ENCODE assay signal across 17 mouse cellular contexts in the genomic region with DNA sequence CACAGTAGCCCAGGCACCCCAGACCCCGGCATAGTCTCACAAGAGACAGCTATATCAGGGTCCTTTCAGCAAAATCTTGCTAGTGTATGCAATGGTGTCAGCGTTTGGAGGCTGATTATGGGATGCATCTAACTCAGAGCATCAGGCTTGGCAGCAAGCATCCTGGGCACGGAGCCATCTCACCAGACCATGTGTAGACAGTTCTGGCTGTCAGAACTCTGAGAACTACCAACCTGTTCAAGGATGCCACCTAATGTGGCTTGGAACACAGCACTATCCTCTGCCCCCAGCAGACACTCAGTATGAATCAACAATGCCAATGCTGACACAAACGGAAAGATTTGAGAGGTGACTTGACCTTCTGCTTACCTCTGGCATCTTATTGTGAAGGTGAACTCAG. TPM values are rescaled to one million over a fixed set of nuclear protein-coding genes. Genes with fewer than 3 reads are reported as not detected.
DNase-seq lines count a peak whose midpoint lies in the region; ATAC-seq and TF ChIP-seq lines count a peak whose summit lies in the region.
"Had no signal": no experiment of that assay in that cellular context is flagged by ENCODE, and none has a peak within 500 bp of the region (broad histone marks: within the 10 kb centered on the region; RNA-seq: fewer than 3 reads in every experiment).

No protein-coding gene starts in this region.

- TF ChIP-seq EP300 in stomach, postnatal 0 days (optimal IDR thresholded peaks at IDR 0.05) = no peak

- DNase-seq in hindbrain, embryonic 11.5 days (ENCODE audit: low spot score) = no peak
- DNase-seq in brain, embryonic 14.5 days (ENCODE audit: low read depth) = peak; percentile 67
- DNase-seq in cerebellum, adult 9-10 months = peak; percentile 60
- peak; percentile 20 for DNase-seq in layer of hippocampus, adult 9-10 months (ENCODE audit: low spot score)
- DNase-seq in stomach, postnatal 0 days (ENCODE audit: low spot score) = no peak
- DNase-seq: gastrocnemius, postnatal 14 days; kidney, postnatal 25 days; thymus, postnatal 4 days had no signal

- no peaks in the 10 kb centered on the region for H3K9me3 ChIP-seq in hindbrain, embryonic 16.5 days (ENCODE audit: control insufficient read depth, low read length)
- no peaks in the 10 kb centered on the region for H3K9me3 ChIP-seq in hindbrain, embryonic 11.5 days (ENCODE audit: control insufficient read depth, low read length)
- no peaks in the 10 kb centered on the region for H3K9me3 ChIP-seq in stomach, postnatal 0 days (ENCODE audit: control insufficient read depth, low read length)
- H3K9me3 ChIP-seq: limb, embryonic 13.5 days; lung, embryonic 15.5 days; megakaryocyte, embryonic 14.5 days had no signal

- H3K4me1 ChIP-seq in hindbrain, embryonic 16.5 days (ENCODE audit: control insufficient read depth, insufficient read depth, low read depth, low read length) = no peaks in the 10 kb centered on the region
- no peaks in the 10 kb centered on the region for H3K4me1 ChIP-seq in hindbrain, embryonic 11.5 days (replicated peaks; ENCODE audit: control insufficient read depth, insufficient read depth, low read length)
- H3K4me1 ChIP-seq in stomach, postnatal 0 days (replicated peaks; ENCODE audit: control insufficient read depth, insufficient read depth) = no peaks in the 10 kb centered on the region
- H3K4me1 ChIP-seq: limb, embryonic 13.5 days; lung, embryonic 15.5 days; megakaryocyte, embryonic 14.5 days had no signal

- no peak for TF ChIP-seq POLR2A in brain, embryonic 14.5 days (IDR thresholded peaks at IDR 0.05; ENCODE audit: borderline replicate concordance, extremely low read depth, insufficient read depth, insufficient read length, poor library complexity, severe bottlenecking)

- H3K4me3 ChIP-seq in hindbrain, embryonic 16.5 days (ENCODE audit: low read length) = no peak overlapping the region
- H3K4me3 ChIP-seq in hindbrain, embryonic 11.5 days (ENCODE audit: low read depth, low read length) = no peak overlapping the region
- no peak overlapping the region for H3K4me3 ChIP-seq in stomach, postnatal 0 days (ENCODE audit: low read depth, low read length)
- H3K4me3 ChIP-seq: limb, embryonic 13.5 days; lung, embryonic 15.5 days; megakaryocyte, embryonic 14.5 days had no signal

- H3K9ac ChIP-seq in hindbrain, embryonic 16.5 days (ENCODE audit: low read depth, low read length) = no peak overlapping the region
- no peak overlapping the region for H3K9ac ChIP-seq in hindbrain, embryonic 11.5 days (ENCODE audit: low read depth, low read length)
- H3K9ac ChIP-seq in stomach, postnatal 0 days (ENCODE audit: low read length) = no peak overlapping the region
- H3K9ac ChIP-seq: limb, embryonic 13.5 days; lung, embryonic 15.5 days had no signal

- WGBS in hindbrain, embryonic 16.5 days = 80% methylated on average over 4 of the region's 4 CpGs
- WGBS in hindbrain, embryonic 11.5 days = 86% methylated on average over 4 of the region's 4 CpGs
- WGBS in stomach, postnatal 0 days = 71% methylated on average over 4 of the region's 4 CpGs

- TF ChIP-seq CTCF in brain, embryonic 14.5 days (IDR thresholded peaks at IDR 0.05; ENCODE audit: borderline replicate concordance, extremely low read depth, insufficient read depth, insufficient read length) = no peak
- no peak for TF ChIP-seq CTCF in stomach, postnatal 0 days (IDR thresholded peaks at IDR 0.05; ENCODE audit: low read depth)

- no peaks in the 10 kb centered on the region for H3K36me3 ChIP-seq in hindbrain, embryonic 16.5 days (ENCODE audit: control insufficient read depth, insufficient read depth, low read length)
- no peaks in the 10 kb centered on the region for H3K36me3 ChIP-seq in hindbrain, embryonic 11.5 days (ENCODE audit: control insufficient read depth, insufficient read depth, low read length)
- H3K36me3 ChIP-seq in stomach, postnatal 0 days (ENCODE audit: control insufficient read depth, insufficient read depth, low read length) = no peaks in the 10 kb centered on the region
- H3K36me3 ChIP-seq: limb, embryonic 13.5 days; lung, embryonic 15.5 days had no signal

- H3K4me2 ChIP-seq in hindbrain, embryonic 16.5 days (ENCODE audit: low read length) = no peak overlapping the region
- H3K4me2 ChIP-seq in hindbrain, embryonic 11.5 days (replicated peaks; ENCODE audit: low read depth, low read length) = no peak overlapping the region
- H3K4me2 ChIP-seq in stomach, postnatal 0 days (replicated peaks; ENCODE audit: low read depth) = no peak overlapping the region
- H3K4me2 ChIP-seq: limb, embryonic 13.5 days; lung, embryonic 15.5 days had no signal

- H3K27me3 ChIP-seq in hindbrain, embryonic 16.5 days (replicated peaks; ENCODE audit: control insufficient read depth, insufficient read depth, low read length) = no peaks in the 10 kb centered on the region
- H3K27me3 ChIP-seq in hindbrain, embryonic 11.5 days (ENCODE audit: control insufficient read depth, insufficient read depth, low read length) = no peaks in the 10 kb centered on the region
- no peaks in the 10 kb centered on the region for H3K27me3 ChIP-seq in stomach, postnatal 0 days (ENCODE audit: control insufficient read depth, insufficient read depth, low read length)
- H3K27me3 ChIP-seq: limb, embryonic 13.5 days; lung, embryonic 15.5 days had no signal

- peak; percentile 63; the same call in 1 of the 2 replicates for ATAC-seq in hindbrain, embryonic 16.5 days
- ATAC-seq in hindbrain, embryonic 11.5 days (ENCODE audit: low FRiP score) = no peak
- ATAC-seq in stomach, postnatal 0 days (ENCODE audit: low FRiP score, low TSS enrichment) = no peak
- ATAC-seq in erythroblast, adult 5-6 weeks (replicated peaks; ENCODE audit: low FRiP score, poor library complexity, severe bottlenecking) = no peak
- no peak for ATAC-seq in monocyte, adult 5-6 weeks (replicated peaks; ENCODE audit: insufficient number of reproducible peaks, low FRiP score, low TSS enrichment, poor library complexity, severe bottlenecking)

- no peak overlapping the region for H3K27ac ChIP-seq in hindbrain, embryonic 16.5 days (ENCODE audit: low read depth, low read length)
- no peak overlapping the region for H3K27ac ChIP-seq in hindbrain, embryonic 11.5 days (ENCODE audit: low read depth, low read length)
- H3K27ac ChIP-seq in stomach, postnatal 0 days (replicated peaks) = no peak overlapping the region
- H3K27ac ChIP-seq: limb, embryonic 13.5 days; lung, embryonic 15.5 days had no signal

RNA-seq across cellular contexts. Expression of gene Olfr1357, which starts 12.3 kb away (rescaled TPM):
- not detected in 2 replicates for polyA plus RNA-seq in hindbrain, embryonic 16.5 days (2015; fragmentation: Nextera tagmentation; extraction: Ambion mirVana)
- not detected in 2 replicates for polyA plus RNA-seq in hindbrain, embryonic 11.5 days (2014; fragmentation: Nextera tagmentation; extraction: Ambion mirVana)
- not detected in 2 replicates for polyA plus RNA-seq in brain, embryonic 14.5 days (2012; rRNA removed)
- polyA plus RNA-seq in stomach, postnatal 0 days (2015; fragmentation: Nextera tagmentation; extraction: Ambion mirVana) = not detected in 2 replicates
- total RNA-seq in erythroblast, adult 5-6 weeks (2015; ENCODE audit: low replicate concordance) = not detected in 2 replicates
- not detected in 2 replicates for total RNA-seq in erythroblast, adult 5-6 weeks (2017; ENCODE audit: low replicate concordance)
- not detected in 3 replicates for total RNA-seq in monocyte, adult 5-6 weeks (2017)
- total RNA-seq: gastrocnemius, postnatal 14 days; MEL had no signal
- polyA plus RNA-seq: heart, embryonic 14.5 days; limb, embryonic 13.5 days; lung, embryonic 15.5 days; stomach, embryonic 16.5 days had no signal

RNA-seq across cellular contexts. Expression of gene Syde1, which starts 38.4 kb away (rescaled TPM):
- 3.4 and 4.2 TPM in 2 replicates for polyA plus RNA-seq in hindbrain, embryonic 16.5 days (2015; fragmentation: Nextera tagmentation; extraction: Ambion mirVana)
- polyA plus RNA-seq in hindbrain, embryonic 11.5 days (2014; fragmentation: Nextera tagmentation; extraction: Ambion mirVana) = 10.0 and 11.9 TPM in 2 replicates
- 9.1 and 9.5 TPM in 2 replicates for polyA plus RNA-seq in brain, embryonic 14.5 days (2012; rRNA removed)
- 5.8 and 7.2 TPM in 2 replicates for polyA plus RNA-seq in stomach, postnatal 0 days (2015; fragmentation: Nextera tagmentation; extraction: Ambion mirVana)
- total RNA-seq in erythroblast, adult 5-6 weeks (2015; ENCODE audit: low replicate concordance) = not detected in 2 replicates
- 0.14 TPM in 1 of 2 replicates, not detected in the other for total RNA-seq in erythroblast, adult 5-6 weeks (2017; ENCODE audit: low replicate concordance)
- 0.32 to 0.48 TPM in 2 of 3 replicates, not detected in the other for total RNA-seq in monocyte, adult 5-6 weeks (2017)
- total RNA-seq: MEL had no signal

RNA-seq across cellular contexts. Expression of gene Ilvbl, which starts 56.0 kb away (rescaled TPM):
- polyA plus RNA-seq in hindbrain, embryonic 16.5 days (2015; fragmentation: Nextera tagmentation; extraction: Ambion mirVana) = 76.5 and 79.8 TPM in 2 replicates
- polyA plus RNA-seq in hindbrain, embryonic 11.5 days (2014; fragmentation: Nextera tagmentation; extraction: Ambion mirVana) = 27.5 and 31.2 TPM in 2 replicates
- polyA plus RNA-seq in brain, embryonic 14.5 days (2012; rRNA removed) = 44.6 and 45.2 TPM in 2 replicates
- polyA plus RNA-seq in stomach, postnatal 0 days (2015; fragmentation: Nextera tagmentation; extraction: Ambion mirVana) = 60.6 and 62.3 TPM in 2 replicates
- 5.6 and 6.5 TPM in 2 replicates for total RNA-seq in erythroblast, adult 5-6 weeks (2015; ENCODE audit: low replicate concordance)
- total RNA-seq in erythroblast, adult 5-6 weeks (2017; ENCODE audit: low replicate concordance) = 8.4 and 12.7 TPM in 2 replicates
- total RNA-seq in monocyte, adult 5-6 weeks (2017) = 26.1 to 44.1 TPM (median 30.4 TPM) in 3 replicates

Comparison
In these comparisons a context has a peak if more than half of its experiments do, and no peak if none do; other contexts are left out.
1. DNase-seq: peak in brain, embryonic 14.5 days (single experiment), cerebellum, adult 9-10 months (single experiment) and layer of hippocampus, adult 9-10 months (single experiment); none in hindbrain, embryonic 11.5 days (single experiment) and stomach, postnatal 0 days (single experiment).